ENCODE assay signal across 26 mouse cellular contexts in the genomic region with DNA sequence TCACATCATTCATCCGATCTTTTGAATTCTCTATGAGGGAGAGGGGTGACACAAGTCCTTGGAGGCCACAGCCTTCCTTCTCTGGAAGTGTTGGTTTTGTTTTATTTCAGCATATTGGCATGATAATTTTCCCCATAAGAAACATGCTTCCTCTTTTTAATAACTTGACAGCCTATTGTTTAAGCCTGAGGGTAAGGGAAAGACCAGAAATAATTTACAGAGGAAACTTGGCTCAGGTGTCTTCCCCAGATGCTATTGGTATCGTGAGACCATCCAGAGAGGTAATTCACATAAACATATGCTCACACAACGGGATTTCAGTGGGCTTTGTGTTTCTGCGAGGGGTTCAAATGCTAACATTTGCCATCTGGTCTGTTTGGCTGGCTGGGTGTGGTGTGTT.
DNase-seq lines count a peak whose midpoint lies in the region; ATAC-seq and TF ChIP-seq lines count a peak whose summit lies in the region.
"Had no signal": no experiment of that assay in that cellular context is flagged by ENCODE, and none has a peak within 500 bp of the region (broad histone marks: within the 10 kb centered on the region; RNA-seq: fewer than 3 reads in every experiment).

No protein-coding gene starts in this region.

- H3K27ac ChIP-seq in intestine, embryonic 14.5 days (ENCODE audit: low read depth) = peak overlapping the region; percentile 5; the same call in 1 of the 2 replicates
- H3K27ac ChIP-seq in intestine, postnatal 0 days (ENCODE audit: low read depth, low read length) = no peak overlapping the region
- no peak overlapping the region for H3K27ac ChIP-seq in kidney, postnatal 0 days
- H3K27ac ChIP-seq: embryonic facial prominence, embryonic 13.5 days; forebrain, embryonic 15.5 days; hindbrain, embryonic 14.5 days; intestine, embryonic 15.5 days; layer of hippocampus, adult 2 months; limb, embryonic 10.5 days; liver, embryonic 15.5 days; lung, embryonic 15.5 days; midbrain, embryonic 10.5 days had no signal

- no peaks in the 10 kb centered on the region for H3K27me3 ChIP-seq in intestine, embryonic 14.5 days (replicated peaks; ENCODE audit: control insufficient read depth, insufficient read depth, low read length)
- H3K27me3 ChIP-seq in intestine, postnatal 0 days (replicated peaks; ENCODE audit: control insufficient read depth, insufficient read depth, low read length) = no peaks in the 10 kb centered on the region
- H3K27me3 ChIP-seq in kidney, postnatal 0 days (ENCODE audit: insufficient read depth, low read length) = no peaks in the 10 kb centered on the region
- H3K27me3 ChIP-seq: embryonic facial prominence, embryonic 13.5 days; forebrain, embryonic 15.5 days; heart, embryonic 12.5 days; intestine, embryonic 15.5 days; liver, embryonic 15.5 days had no signal

- H3K4me1 ChIP-seq in intestine, embryonic 14.5 days (replicated peaks; ENCODE audit: control insufficient read depth, insufficient read depth, low read length) = peaks cover 7% of the 10 kb centered on the region; the same call in 1 of the 2 replicates
- no peaks in the 10 kb centered on the region for H3K4me1 ChIP-seq in intestine, postnatal 0 days (replicated peaks; ENCODE audit: control insufficient read depth, insufficient read depth, low read length)
- peaks cover 3% of the 10 kb centered on the region; the same call in 1 of the 2 replicates for H3K4me1 ChIP-seq in kidney, postnatal 0 days (replicated peaks; ENCODE audit: insufficient read depth, low read length)
- H3K4me1 ChIP-seq: liver, embryonic 15.5 days had no signal

- 45% methylated on average over 4 of the region's 4 CpGs for WGBS in intestine, embryonic 14.5 days
- 51% methylated on average over 4 of the region's 4 CpGs for WGBS in intestine, postnatal 0 days
- 53% methylated on average over 4 of the region's 4 CpGs for WGBS in kidney, postnatal 0 days

- DNase-seq in intestine, embryonic 14.5 days (ENCODE audit: low spot score) = no peak
- peak; percentile 34 for DNase-seq in kidney, postnatal 0 days (ENCODE audit: low spot score)
- DNase-seq in kidney, adult 18-20 months = no peak
- no peak for DNase-seq in layer of hippocampus, adult 18-20 months (ENCODE audit: low spot score in 2 of 2)
- DNase-seq: adrenal gland, adult 2 months; cerebellum, adult 11-12 months; heart, adult 18-20 months; heart, postnatal 10 days; liver; lung, postnatal 4 days; retina, postnatal 1 day; right cerebral cortex, postnatal 25 days; thymus, postnatal 25 days had no signal

- H3K4me3 ChIP-seq in intestine, embryonic 14.5 days (ENCODE audit: low read depth, low read length) = no peak overlapping the region
- no peak overlapping the region for H3K4me3 ChIP-seq in intestine, postnatal 0 days (ENCODE audit: low read depth, low read length)
- no peak overlapping the region for H3K4me3 ChIP-seq in kidney, postnatal 0 days (replicated peaks; ENCODE audit: low read depth, low read length)
- H3K4me3 ChIP-seq: embryonic facial prominence, embryonic 13.5 days; forebrain, embryonic 15.5 days; heart, embryonic 12.5 days; intestine, embryonic 15.5 days; layer of hippocampus, adult 2 months; limb, embryonic 10.5 days; liver, embryonic 15.5 days; lung, embryonic 15.5 days; midbrain, embryonic 10.5 days had no signal

- H3K9ac ChIP-seq in intestine, embryonic 14.5 days (ENCODE audit: low read length) = no peak overlapping the region
- H3K9ac ChIP-seq in intestine, postnatal 0 days (ENCODE audit: low read depth, low read length) = no peak overlapping the region
- H3K9ac ChIP-seq in kidney, postnatal 0 days (ENCODE audit: low read depth, low read length) = no peak overlapping the region
- H3K9ac ChIP-seq: embryonic facial prominence, embryonic 13.5 days; forebrain, embryonic 15.5 days; heart, embryonic 12.5 days; hindbrain, embryonic 14.5 days; intestine, embryonic 15.5 days; liver, embryonic 15.5 days; lung, embryonic 15.5 days had no signal

- no peaks in the 10 kb centered on the region for H3K9me3 ChIP-seq in intestine, embryonic 14.5 days (ENCODE audit: control insufficient read depth, low read length)
- no peaks in the 10 kb centered on the region for H3K9me3 ChIP-seq in intestine, postnatal 0 days (ENCODE audit: control insufficient read depth)
- no peaks in the 10 kb centered on the region for H3K9me3 ChIP-seq in kidney, postnatal 0 days (replicated peaks; ENCODE audit: low read length)
- H3K9me3 ChIP-seq: embryonic facial prominence, embryonic 13.5 days; forebrain, embryonic 15.5 days; heart, embryonic 12.5 days; intestine, embryonic 15.5 days; limb, embryonic 10.5 days; liver, embryonic 15.5 days; lung, embryonic 15.5 days; midbrain, embryonic 10.5 days had no signal

- ATAC-seq in intestine, embryonic 14.5 days (replicated peaks; ENCODE audit: low FRiP score, low TSS enrichment, low read depth) = no peak
- no peak for ATAC-seq in intestine, postnatal 0 days
- no peak for ATAC-seq in kidney, postnatal 0 days (replicated peaks; ENCODE audit: low FRiP score, low read depth)
- peak; percentile 49 for ATAC-seq in common myeloid progenitor, adult 5-6 weeks (replicated peaks; ENCODE audit: low read depth, poor library complexity, severe bottlenecking)
- ATAC-seq in megakaryocyte, adult 5-6 weeks (ENCODE audit: poor library complexity, severe bottlenecking) = peak; percentile 43
- ATAC-seq: forebrain, embryonic 15.5 days; intestine, embryonic 15.5 days had no signal

- no peak for TF ChIP-seq CTCF in intestine, postnatal 0 days (IDR thresholded peaks at IDR 0.05; ENCODE audit: low read depth)
- no peak for TF ChIP-seq CTCF in kidney, postnatal 0 days (IDR thresholded peaks at IDR 0.05; ENCODE audit: low read depth)

- H3K4me2 ChIP-seq in intestine, embryonic 14.5 days (ENCODE audit: low read length) = no peak overlapping the region
- H3K4me2 ChIP-seq in intestine, postnatal 0 days (replicated peaks; ENCODE audit: low read depth) = no peak overlapping the region
- H3K4me2 ChIP-seq in kidney, postnatal 0 days (ENCODE audit: low read length) = no peak overlapping the region
- H3K4me2 ChIP-seq: embryonic facial prominence, embryonic 13.5 days; forebrain, embryonic 15.5 days; heart, embryonic 12.5 days; hindbrain, embryonic 14.5 days; intestine, embryonic 15.5 days; liver, embryonic 15.5 days; lung, embryonic 15.5 days had no signal

- H3K36me3 ChIP-seq in intestine, embryonic 14.5 days (ENCODE audit: control insufficient read depth, insufficient read depth, low read length) = no peaks in the 10 kb centered on the region
- no peaks in the 10 kb centered on the region for H3K36me3 ChIP-seq in intestine, postnatal 0 days (ENCODE audit: control insufficient read depth, insufficient read depth)
- H3K36me3 ChIP-seq in kidney, postnatal 0 days (ENCODE audit: insufficient read depth, low read length) = no peaks in the 10 kb centered on the region
- H3K36me3 ChIP-seq: embryonic facial prominence, embryonic 13.5 days; forebrain, embryonic 15.5 days; heart, embryonic 12.5 days; intestine, embryonic 15.5 days; limb, embryonic 10.5 days; liver, embryonic 15.5 days; lung, embryonic 15.5 days; midbrain, embryonic 10.5 days had no signal

Comparison
In these comparisons a context has a peak if more than half of its experiments do, and no peak if none do; other contexts are left out.
1. ATAC-seq: peak in common myeloid progenitor, adult 5-6 weeks (single experiment) and megakaryocyte, adult 5-6 weeks (single experiment); none in intestine, embryonic 14.5 days (single experiment), intestine, postnatal 0 days (single experiment) and kidney, postnatal 0 days (single experiment).